Mouse (Mus musculus): ENCODE measurements at regions not wholly inside any gene's neighbourhood (a gene's known extent, or its start where the extent isn't known, plus 50 kb on each side); places are given as distances from the start of the nearest gene placed in this dataset.

GRCm38 (mm10) chr17:79455229-79455628, 100.3 kb upstream of the Cdc42ep3 start:
- no peaks in the 10 kb centered on the region for H3K4me1 ChIP-seq (ENCODE audit: control insufficient read depth, insufficient read depth, low read length)
- no peaks in the 10 kb centered on the region for H3K9me3 ChIP-seq (replicated peaks; ENCODE audit: control insufficient read depth, low read length, poor library complexity, severe bottlenecking)
- no peaks in the 10 kb centered on the region for H3K27me3 ChIP-seq (ENCODE audit: control insufficient read depth, insufficient read depth, low read depth, low read length)
- ATAC-seq: no peak
- no peaks in the 10 kb centered on the region for H3K36me3 ChIP-seq (ENCODE audit: control insufficient read depth, insufficient read depth, low read length)
- H3K9ac ChIP-seq (ENCODE audit: low read depth, low read length): no peak overlapping the region
- WGBS: 76% methylated on average over 7 of the region's 7 CpGs
- H3K4me3 ChIP-seq (ENCODE audit: low read depth, low read length): no peak overlapping the region
- H3K27ac ChIP-seq (ENCODE audit: low read length): no peak overlapping the region
- no peak overlapping the region for H3K4me2 ChIP-seq (ENCODE audit: low read length)

- no peaks in the 10 kb centered on the region for H3K9me3 ChIP-seq (replicated peaks; ENCODE audit: control insufficient read depth, low read length, poor library complexity, severe bottlenecking)
- H3K27ac ChIP-seq (ENCODE audit: low read length): no peak overlapping the region
- H3K4me1 ChIP-seq (ENCODE audit: control insufficient read depth, insufficient read depth, low read length): no peaks in the 10 kb centered on the region
- no peak for ATAC-seq
- no peak overlapping the region for H3K4me2 ChIP-seq (ENCODE audit: low read length)
- no peaks in the 10 kb centered on the region for H3K36me3 ChIP-seq (ENCODE audit: control insufficient read depth, insufficient read depth, low read length)
- WGBS: 63% methylated on average over 5 of the region's 5 CpGs
- no peak overlapping the region for H3K9ac ChIP-seq (ENCODE audit: low read depth, low read length)
- H3K4me3 ChIP-seq (ENCODE audit: low read depth, low read length): no peak overlapping the region
- no peaks in the 10 kb centered on the region for H3K27me3 ChIP-seq (ENCODE audit: control insufficient read depth, insufficient read depth, low read depth, low read length)
These were observed 102.7 kb upstream of the Cdc42ep3 start for GRCm38 (mm10) chr17:79457636-79458035.

GRCm38 (mm10) chr17:79461681-79462091, 106.8 kb upstream of the Cdc42ep3 start:
- no peak for ATAC-seq
- no peaks in the 10 kb centered on the region for H3K9me3 ChIP-seq (replicated peaks; ENCODE audit: control insufficient read depth, low read length, poor library complexity, severe bottlenecking)
- no peaks in the 10 kb centered on the region for H3K27me3 ChIP-seq (ENCODE audit: control insufficient read depth, insufficient read depth, low read depth, low read length)
- H3K9ac ChIP-seq (ENCODE audit: low read depth, low read length): no peak overlapping the region
- H3K27ac ChIP-seq (ENCODE audit: low read length): no peak overlapping the region
- 76% methylated on average over 3 of the region's 3 CpGs for WGBS
- no peak overlapping the region for H3K4me2 ChIP-seq (ENCODE audit: low read length)
- no peaks in the 10 kb centered on the region for H3K4me1 ChIP-seq (ENCODE audit: control insufficient read depth, insufficient read depth, low read length)
- H3K36me3 ChIP-seq (ENCODE audit: control insufficient read depth, insufficient read depth, low read length): no peaks in the 10 kb centered on the region
- H3K4me3 ChIP-seq (ENCODE audit: low read depth, low read length): no peak overlapping the region

GRCm38 (mm10) chr17:79463074-79463694, 108.3 kb upstream of the Cdc42ep3 start:
- no peaks in the 10 kb centered on the region for H3K4me1 ChIP-seq (ENCODE audit: control insufficient read depth, insufficient read depth, low read length)
- ATAC-seq: no peak
- 89% methylated on average over 10 of the region's 10 CpGs for WGBS
- no peak overlapping the region for H3K9ac ChIP-seq (ENCODE audit: low read depth, low read length)
- no peaks in the 10 kb centered on the region for H3K9me3 ChIP-seq (replicated peaks; ENCODE audit: control insufficient read depth, low read length, poor library complexity, severe bottlenecking)
- no peak overlapping the region for H3K4me2 ChIP-seq (ENCODE audit: low read length)
- H3K4me3 ChIP-seq (ENCODE audit: low read depth, low read length): no peak overlapping the region
- no peaks in the 10 kb centered on the region for H3K36me3 ChIP-seq (ENCODE audit: control insufficient read depth, insufficient read depth, low read length)
- H3K27me3 ChIP-seq (ENCODE audit: control insufficient read depth, insufficient read depth, low read depth, low read length): no peaks in the 10 kb centered on the region
- H3K27ac ChIP-seq (ENCODE audit: low read length): no peak overlapping the region

- Histone ChIP-seq H3K36me3 (ENCODE audit: control insufficient read depth, insufficient read depth, low read length) (no peaks in the 10 kb centered on the region), H3K4me3 (ENCODE audit: low read depth, low read length) (no peak overlapping the region), H3K27me3 (ENCODE audit: control insufficient read depth, insufficient read depth, low read depth, low read length) (no peaks in the 10 kb centered on the region), H3K27ac (ENCODE audit: low read length) (no peak overlapping the region), H3K9me3 (replicated peaks; ENCODE audit: control insufficient read depth, low read length, poor library complexity, severe bottlenecking) (no peaks in the 10 kb centered on the region), H3K4me2 (ENCODE audit: low read length) (no peak overlapping the region), H3K4me1 (ENCODE audit: control insufficient read depth, insufficient read depth, low read length) (no peaks in the 10 kb centered on the region), H3K9ac (ENCODE audit: low read depth, low read length) (no peak overlapping the region)
- WGBS: 92% methylated on average over 9 of the region's 9 CpGs
- no peak for ATAC-seq
These were observed 110.8 kb upstream of the Cdc42ep3 start for GRCm38 (mm10) chr17:79465666-79466065.

- 66% methylated on average over 2 of the region's 2 CpGs for WGBS
- Histone ChIP-seq H3K27ac (ENCODE audit: low read length) (no peak overlapping the region), H3K4me2 (ENCODE audit: low read length) (no peak overlapping the region), H3K9me3 (replicated peaks; ENCODE audit: control insufficient read depth, low read length, poor library complexity, severe bottlenecking) (no peaks in the 10 kb centered on the region), H3K4me1 (ENCODE audit: control insufficient read depth, insufficient read depth, low read length) (no peaks in the 10 kb centered on the region), H3K27me3 (ENCODE audit: control insufficient read depth, insufficient read depth, low read depth, low read length) (no peaks in the 10 kb centered on the region), H3K4me3 (ENCODE audit: low read depth, low read length) (no peak overlapping the region), H3K36me3 (ENCODE audit: control insufficient read depth, insufficient read depth, low read length) (no peaks in the 10 kb centered on the region), H3K9ac (ENCODE audit: low read depth, low read length) (no peak overlapping the region)
- ATAC-seq: no peak
These were observed 116.7 kb upstream of the Cdc42ep3 start for GRCm38 (mm10) chr17:79471639-79472038.

- no peak overlapping the region for H3K4me2 ChIP-seq (ENCODE audit: low read length)
- H3K4me3 ChIP-seq (ENCODE audit: low read depth, low read length): no peak overlapping the region
- no peaks in the 10 kb centered on the region for H3K9me3 ChIP-seq (replicated peaks; ENCODE audit: control insufficient read depth, low read length, poor library complexity, severe bottlenecking)
- H3K9ac ChIP-seq (ENCODE audit: low read depth, low read length): no peak overlapping the region
- H3K36me3 ChIP-seq (ENCODE audit: control insufficient read depth, insufficient read depth, low read length): no peaks in the 10 kb centered on the region
- 53% methylated on average over 10 of the region's 10 CpGs for WGBS
- no peaks in the 10 kb centered on the region for H3K27me3 ChIP-seq (ENCODE audit: control insufficient read depth, insufficient read depth, low read depth, low read length)
- peak; percentile 56; the same call in 1 of the 2 replicates for ATAC-seq
- no peak overlapping the region for H3K27ac ChIP-seq (ENCODE audit: low read length)
- H3K4me1 ChIP-seq (ENCODE audit: control insufficient read depth, insufficient read depth, low read length): no peaks in the 10 kb centered on the region
These were observed 117.5 kb upstream of the Cdc42ep3 start for GRCm38 (mm10) chr17:79472106-79472995.

GRCm38 (mm10) chr17:79476671-79477070, 121.8 kb upstream of the Cdc42ep3 start:
- Histone ChIP-seq H3K4me3 (ENCODE audit: low read depth, low read length) (no peak overlapping the region), H3K4me2 (ENCODE audit: low read length) (no peak overlapping the region), H3K36me3 (ENCODE audit: control insufficient read depth, insufficient read depth, low read length) (no peaks in the 10 kb centered on the region), H3K9me3 (replicated peaks; ENCODE audit: control insufficient read depth, low read length, poor library complexity, severe bottlenecking) (no peaks in the 10 kb centered on the region), H3K9ac (ENCODE audit: low read depth, low read length) (no peak overlapping the region), H3K27ac (ENCODE audit: low read length) (no peak overlapping the region), H3K27me3 (ENCODE audit: control insufficient read depth, insufficient read depth, low read depth, low read length) (no peaks in the 10 kb centered on the region), H3K4me1 (ENCODE audit: control insufficient read depth, insufficient read depth, low read length) (no peaks in the 10 kb centered on the region)
- WGBS: 81% methylated on average over 8 of the region's 8 CpGs
- no peak for ATAC-seq

- ATAC-seq: no peak
- Histone ChIP-seq H3K4me2 (ENCODE audit: low read length) (no peak overlapping the region), H3K9me3 (replicated peaks; ENCODE audit: control insufficient read depth, low read length, poor library complexity, severe bottlenecking) (no peaks in the 10 kb centered on the region), H3K27me3 (ENCODE audit: control insufficient read depth, insufficient read depth, low read depth, low read length) (no peaks in the 10 kb centered on the region), H3K36me3 (ENCODE audit: control insufficient read depth, insufficient read depth, low read length) (no peaks in the 10 kb centered on the region), H3K4me1 (ENCODE audit: control insufficient read depth, insufficient read depth, low read length) (no peaks in the 10 kb centered on the region), H3K27ac (ENCODE audit: low read length) (no peak overlapping the region), H3K4me3 (ENCODE audit: low read depth, low read length) (no peak overlapping the region), H3K9ac (ENCODE audit: low read depth, low read length) (no peak overlapping the region)
- WGBS: 88% methylated on average over 6 of the region's 6 CpGs
These were observed 126.3 kb upstream of the Cdc42ep3 start for GRCm38 (mm10) chr17:79481112-79481738.
